Mouse (Mus musculus): ENCODE data around the gene Mettl9.

Mettl9 gene

DNA sequence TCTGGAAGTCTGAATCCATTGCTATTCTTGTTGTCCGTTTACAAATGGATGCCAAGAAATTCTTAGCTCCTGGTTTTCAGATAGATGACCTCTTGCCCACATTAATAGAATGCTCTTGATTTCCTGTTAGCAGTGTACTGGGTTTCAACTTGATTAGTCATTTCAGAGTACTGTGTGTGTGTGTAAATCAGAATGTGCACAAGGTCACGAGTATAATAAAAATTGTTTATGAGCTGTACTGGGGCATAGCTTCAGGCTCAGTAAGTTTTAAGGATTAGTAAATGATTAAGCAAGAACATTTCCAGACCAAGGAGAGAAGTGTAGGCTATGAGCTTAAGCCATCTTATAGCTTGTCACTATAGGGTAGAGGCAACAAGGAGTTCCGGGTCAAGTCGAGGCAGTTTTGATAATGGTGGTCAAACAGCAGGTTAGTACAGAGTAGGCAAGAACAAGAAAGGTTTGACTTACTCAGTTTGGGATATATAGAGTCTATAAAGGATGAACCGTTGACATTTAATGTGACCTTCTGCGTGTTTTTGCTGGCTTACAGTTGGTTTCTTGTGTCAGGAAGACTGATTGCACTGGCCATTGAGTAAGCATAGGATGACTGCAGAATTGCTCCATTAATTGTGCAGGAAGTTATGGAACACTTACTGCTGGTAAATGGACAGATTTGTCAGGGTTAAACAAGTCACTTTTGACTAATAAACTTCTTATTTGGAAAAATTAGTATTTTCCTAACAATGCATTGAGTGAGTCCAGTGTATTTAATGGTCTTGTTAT, 11.6 kb downstream of the Mettl9 start:
- DNase-seq, result no peak

GRCm38 (mm10) chr7:121047624-121048023, 13.4 kb downstream of the Mettl9 start:
- DNase-seq, result no peak

DNA sequence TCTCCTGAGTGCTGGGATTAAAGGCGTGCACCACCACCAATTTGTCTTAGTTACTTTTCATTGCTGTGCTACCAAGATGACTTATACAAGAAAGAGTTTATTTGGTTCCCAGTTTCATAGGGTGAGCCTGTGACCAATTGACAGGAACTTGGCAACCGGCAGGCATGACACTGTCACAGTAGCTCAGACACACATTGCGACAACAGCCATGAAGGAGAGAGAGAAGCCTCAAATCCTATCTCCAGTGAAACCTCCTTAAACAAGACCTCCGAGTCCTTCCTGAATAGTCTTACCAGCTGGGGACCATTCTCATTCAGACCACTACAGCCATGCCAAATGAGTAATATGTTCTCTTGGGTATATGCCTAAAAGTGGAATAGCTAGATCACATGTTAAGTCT, 18.8 kb downstream of the Mettl9 start:
- no peak for DNase-seq

DNA sequence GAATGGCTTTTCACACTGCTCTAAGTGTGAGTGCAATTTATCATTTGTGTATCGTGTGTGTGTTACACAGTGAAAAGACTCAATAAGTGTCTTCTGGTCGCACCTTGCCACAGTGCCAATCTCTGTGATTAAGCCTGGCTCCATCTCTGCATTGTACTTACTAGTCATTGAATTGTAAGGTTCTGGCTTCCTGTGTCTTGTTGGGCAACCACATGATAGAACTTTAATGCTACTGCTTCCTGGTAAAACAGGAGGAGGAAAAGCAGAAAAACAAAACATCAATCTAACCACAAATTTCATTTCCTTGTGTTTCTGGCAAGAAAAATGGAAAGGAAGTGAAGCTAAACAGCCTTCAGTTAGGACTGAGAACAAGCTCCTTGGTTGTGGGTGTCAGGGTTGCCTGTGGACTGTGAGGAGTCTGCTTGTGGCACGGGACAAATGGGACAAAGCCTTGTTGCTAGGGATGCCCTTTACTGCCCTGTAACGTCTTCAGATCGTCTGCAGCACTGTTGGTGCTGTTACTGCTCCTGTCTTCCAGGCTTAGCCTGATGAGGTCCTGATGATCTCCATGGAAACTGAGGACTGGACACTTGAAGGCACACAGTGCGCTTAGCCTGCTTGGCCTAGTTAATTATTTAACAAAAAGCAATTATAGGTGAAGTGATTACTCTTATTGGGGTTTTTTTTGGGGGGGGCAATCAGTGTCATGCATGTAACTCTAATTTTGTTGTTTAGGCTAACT, 25.4 kb downstream of the Mettl9 start:
- DNase-seq, result no peak

- no peak for DNase-seq
Observed at GRCm38 (mm10) chr7:121064309-121064708, 30.1 kb downstream of the Mettl9 start.

GRCm38 (mm10) chr7:121071276-121071675, 37.0 kb downstream of the Mettl9 start:
- DNase-seq, result no peak

DNA sequence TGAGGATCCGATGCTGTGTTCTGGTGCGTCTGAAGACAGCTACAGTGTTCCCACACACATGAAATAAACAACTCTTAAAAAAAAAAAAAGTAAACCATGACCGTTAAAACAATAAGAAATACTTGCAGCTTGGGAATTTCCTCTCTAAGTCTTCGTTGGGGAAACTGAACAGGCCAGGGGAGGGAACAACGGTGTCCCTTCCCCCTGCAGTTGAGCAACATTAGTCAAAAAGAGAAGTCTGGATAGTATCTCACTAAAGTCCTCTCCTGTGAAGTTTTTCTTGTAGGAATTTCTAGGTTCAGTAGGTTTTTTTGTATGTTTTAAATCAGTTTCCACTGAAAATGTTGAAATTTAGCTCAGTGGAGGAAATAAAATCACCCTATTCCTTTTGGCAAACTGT, 38.3 kb downstream of the Mettl9 start:
- DNase-seq, result no peak

GRCm38 (mm10) chr7:121074281-121074680, 40.0 kb downstream of the Mettl9 start, which contains the start of gene Igsf6:
Gene Igsf6, minus strand, starts transcription at chr7:121074572.
- DNase-seq, result no peak

DNA sequence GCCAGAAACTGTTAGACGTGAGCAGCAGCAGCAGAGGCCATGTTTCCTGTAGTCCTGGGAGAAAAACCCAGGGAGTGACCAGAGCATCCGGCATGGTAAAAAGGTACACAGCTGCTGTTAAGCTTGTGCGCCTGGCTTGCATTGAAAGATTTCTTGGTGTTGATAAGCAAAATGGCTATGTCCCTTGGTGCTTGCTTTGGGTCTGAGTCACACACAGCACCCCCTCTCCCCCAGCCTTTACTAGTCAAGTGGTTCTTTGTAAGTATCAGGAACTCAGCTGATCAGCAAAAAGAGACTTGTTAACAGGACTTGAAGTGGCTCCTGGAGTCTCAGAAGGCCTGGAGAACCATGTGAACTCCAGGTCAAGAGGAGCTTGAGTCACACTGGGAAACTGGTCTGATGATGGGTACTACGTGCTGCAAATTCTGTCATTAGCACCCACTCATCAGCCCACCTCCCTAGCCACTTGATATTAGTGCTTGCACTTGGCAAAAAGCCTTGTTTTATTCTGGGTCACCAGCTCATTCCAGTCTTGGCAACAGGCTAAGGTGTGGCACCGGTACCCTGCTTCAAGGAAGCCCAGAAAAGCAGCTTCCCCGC, 40.7 kb downstream of the Mettl9 start:
- DNase-seq, result peak in 1 of 2 experiments; percentile 8

- peak; percentile 32 to 38 for DNase-seq
Observed at GRCm38 (mm10) chr7:121075416-121075815, 41.2 kb downstream of the Mettl9 start.

DNA sequence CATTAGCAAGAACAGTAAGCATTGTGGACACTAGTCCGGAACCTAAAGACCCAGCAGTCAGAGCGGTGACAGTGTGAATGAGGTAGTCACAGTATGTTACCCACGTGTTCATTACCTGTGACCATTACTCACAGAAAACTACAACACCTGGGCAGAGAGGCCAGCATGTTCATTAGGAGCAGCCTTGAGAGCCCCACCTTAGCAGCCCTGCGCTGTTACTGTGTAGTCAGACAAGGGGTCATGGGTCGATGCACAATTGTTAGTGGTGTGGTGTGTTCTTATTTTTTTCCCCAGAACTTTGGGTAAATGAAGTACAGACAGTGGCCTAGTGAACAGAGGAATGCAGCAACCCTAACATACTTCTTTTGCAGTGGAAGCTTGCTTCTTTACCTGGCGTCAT, 43.1 kb downstream of the Mettl9 start:
- DNase-seq, result no peak

DNA sequence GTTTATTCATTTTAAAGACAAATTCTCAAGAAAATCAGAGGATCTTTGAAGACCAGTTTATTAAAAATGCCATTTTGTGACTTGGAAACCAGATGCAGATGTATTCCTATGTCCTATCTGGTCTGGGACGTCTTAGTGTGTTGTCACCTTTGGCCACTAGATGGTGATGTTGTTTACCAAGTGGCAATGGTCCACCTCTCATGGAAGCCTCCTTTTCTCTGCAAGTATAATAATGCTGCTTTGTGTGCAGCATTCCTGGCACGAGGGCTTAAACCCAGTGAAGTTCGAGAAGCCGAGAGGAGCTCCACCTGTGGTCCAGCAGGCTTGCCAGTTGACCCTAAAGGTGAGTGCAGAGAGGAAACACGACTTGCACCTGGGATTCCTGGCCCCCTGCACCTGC, 43.6 kb downstream of the Mettl9 start:
- DNase-seq, result peak; percentile 40 to 73

GRCm38 (mm10) chr7:121081350-121081749, 47.1 kb downstream of the Mettl9 start, which contains the start of gene Otoa:
Gene Otoa, plus strand, starts transcription at chr7:121081650.
- DNase-seq, result no peak

DNA sequence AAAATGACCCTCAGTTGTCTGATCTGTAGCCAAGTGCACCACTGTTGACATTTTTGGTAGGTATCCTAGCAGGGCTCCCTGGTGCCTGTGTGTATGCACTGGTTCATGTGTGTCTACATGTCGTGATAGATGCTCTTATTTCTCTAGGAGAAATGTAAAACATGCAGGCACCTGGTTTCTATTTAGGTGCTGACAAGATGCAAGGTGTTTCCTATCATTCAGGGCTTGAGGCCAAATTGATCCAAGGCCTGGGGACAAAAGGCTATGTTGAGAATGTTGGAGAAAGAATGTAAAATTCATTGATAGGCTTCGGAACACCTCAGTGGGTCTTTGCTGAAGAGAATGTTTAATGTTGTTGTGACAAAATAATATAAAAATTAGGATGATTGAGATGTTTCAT, 47.6 kb downstream of the Mettl9 start:
- no peak for DNase-seq

DNA sequence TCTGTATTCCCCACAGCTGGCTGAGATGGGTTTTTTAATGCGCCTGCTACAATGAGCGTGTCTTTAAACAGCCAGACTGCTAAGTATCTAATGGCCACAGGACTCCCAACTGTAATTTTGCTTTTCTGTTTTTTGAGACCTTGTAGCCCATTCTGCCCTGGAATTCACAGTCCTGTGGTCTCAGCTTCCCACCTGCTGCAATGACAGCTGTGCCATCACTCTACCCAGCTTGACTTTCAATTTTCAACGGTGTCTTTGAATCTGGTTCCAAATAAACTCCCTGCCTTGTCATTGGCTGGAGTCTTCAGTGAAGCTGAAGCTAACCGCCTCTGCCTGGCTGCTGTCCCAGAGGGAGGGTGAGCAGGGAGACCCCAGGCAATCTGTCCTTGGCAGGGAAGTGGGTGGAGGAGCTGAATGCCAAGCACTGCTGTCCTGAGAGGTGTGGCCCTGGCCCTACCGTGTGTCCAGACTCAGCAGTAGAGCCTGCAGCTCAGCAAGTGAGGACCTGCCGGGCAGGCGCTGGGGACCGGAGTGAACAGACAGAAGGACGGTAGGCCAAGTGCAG, 48.8 kb downstream of the Mettl9 start:
- peak in 1 of 2 experiments; percentile 15 for DNase-seq

- DNase-seq, result no peak
Observed at GRCm38 (mm10) chr7:121084840-121085453, 50.7 kb downstream of the Mettl9 start.

DNA sequence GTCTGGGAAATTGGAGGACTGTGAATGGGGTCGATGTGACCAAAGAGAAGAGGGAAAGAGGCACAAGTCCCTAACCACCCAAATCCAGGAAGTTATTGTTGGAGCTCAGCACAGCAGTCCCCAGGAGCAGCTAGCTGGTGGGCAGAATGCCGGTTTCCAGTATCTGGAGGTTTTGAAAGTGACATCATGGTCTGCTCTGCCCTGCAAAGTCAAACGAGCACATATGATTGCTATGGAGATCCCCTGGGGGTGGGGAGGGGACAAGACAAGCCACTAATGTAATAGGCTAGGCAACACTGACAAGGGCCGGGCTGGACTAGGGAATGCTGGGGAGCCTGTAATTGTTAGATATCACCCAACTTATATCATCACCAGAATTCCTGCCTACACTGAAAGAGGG, 51.3 kb downstream of the Mettl9 start:
- DNase-seq, result no peak

DNA sequence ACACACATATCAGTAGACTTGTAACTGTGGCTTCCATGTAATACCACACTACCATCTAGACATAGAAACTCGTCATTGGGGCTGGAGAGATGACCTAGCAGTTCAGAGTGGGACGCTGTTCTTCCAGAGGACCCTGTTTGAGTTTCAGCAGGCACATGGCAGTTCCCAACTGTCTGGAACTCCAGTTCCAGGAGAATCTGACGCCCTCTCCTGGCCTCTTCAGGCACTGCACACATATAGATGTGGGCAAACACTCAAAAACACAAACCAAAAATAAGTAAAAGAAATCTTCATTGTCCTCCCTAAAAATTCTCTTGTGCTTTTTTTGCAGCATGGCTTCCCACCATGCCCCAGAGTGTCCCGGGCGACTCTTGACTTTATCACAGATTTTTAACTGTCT, 54.5 kb downstream of the Mettl9 start:
- no peak for DNase-seq

DNA sequence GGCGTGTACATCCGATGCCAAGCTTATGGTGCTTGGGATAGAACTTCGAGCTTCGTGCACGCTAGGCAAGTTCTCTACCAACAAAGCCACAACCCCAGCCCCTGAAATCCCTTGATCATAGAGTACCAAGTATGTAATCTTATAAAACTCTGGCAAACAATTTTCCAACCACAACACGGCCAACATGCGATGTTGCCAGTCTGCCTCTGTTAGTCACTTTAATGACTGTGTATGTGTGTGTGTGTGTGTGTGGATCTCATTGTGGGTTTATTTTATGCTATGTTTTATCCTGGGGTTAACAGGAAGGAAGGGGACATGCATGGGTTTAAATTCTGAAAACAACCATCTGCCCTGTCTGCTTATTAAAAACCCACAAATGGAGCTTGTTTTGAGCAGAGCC, 56.5 kb downstream of the Mettl9 start:
- DNase-seq, result no peak

- DNase-seq, result no peak
Observed at GRCm38 (mm10) chr7:121093026-121093425, 58.8 kb downstream of the Mettl9 start.

GRCm38 (mm10) chr7:121098614-121099389, 64.6 kb downstream of the Mettl9 start:
- no peak for DNase-seq

DNA sequence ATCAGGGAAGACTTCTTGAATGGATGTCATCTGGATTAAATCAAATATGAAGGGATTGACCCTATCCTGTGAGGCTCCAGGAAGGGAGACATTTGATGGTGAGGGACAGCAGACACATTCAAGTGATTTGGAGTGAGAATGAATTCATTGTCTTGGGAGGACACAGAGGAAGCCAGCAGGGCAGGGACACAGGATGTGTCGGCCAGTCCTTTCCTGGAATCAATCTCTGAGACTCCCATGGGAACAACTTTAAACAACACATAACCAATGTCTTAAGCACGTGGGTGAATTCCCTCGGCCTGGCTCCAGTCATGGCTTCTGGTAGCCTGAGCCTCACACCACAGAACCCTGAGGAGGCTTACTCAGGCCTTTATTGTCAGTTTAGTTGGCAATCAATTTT, 73.6 kb downstream of the Mettl9 start:
- DNase-seq, result no peak

All from cerebellum, postnatal 36 days (tissue).